Mouse (Mus musculus) heart, postnatal 14 days (tissue): ENCODE results near the gene Plek2. TPM values are rescaled to one million over a fixed set of nuclear protein-coding genes. Genes with fewer than 3 reads are reported as not detected.

Source experiments
- total RNA-seq, 2 experiments: library from RNA; stranded (reverse); gene quantifications; 2 replicates each; pipeline ENCODE4 v1.2.3; 2021

Gene Plek2
- total RNA-seq, 2 experiments from 2014 or later = 0.53 to 0.59 TPM

Other genes with a start within 250 kb of the Plek2 start
- gene Fam71d, start 215.4 kb downstream of the Plek2 start, total RNA-seq = under 1 TPM in 1 of 2 experiments, not detected in 1; 0.27 TPM
- 10 to 100 TPM; 15.1 to 15.4 TPM for gene Mpp5, start 158.1 kb downstream of the Plek2 start, total RNA-seq
- 10 to 100 TPM; 85.4 to 85.5 TPM for gene Atp6v1d, start 45.3 kb downstream of the Plek2 start, total RNA-seq
- gene Eif2s1, start 45.1 kb downstream of the Plek2 start, total RNA-seq = 10 to 100 TPM; 44.3 to 48.7 TPM
- 1 to 10 TPM; 3.9 to 4.0 TPM for gene Tmem229b, start 100.7 kb upstream of the Plek2 start, total RNA-seq
- gene Plekhh1, start 122.2 kb upstream of the Plek2 start, total RNA-seq = 1 to 10 TPM; 5.5 to 5.7 TPM
- gene Pigh, start 182.7 kb upstream of the Plek2 start, total RNA-seq = 1 to 10 TPM; 3.5 to 3.8 TPM
- not detected for gene Arg2, start 223.8 kb upstream of the Plek2 start, total RNA-seq